Mouse (Mus musculus): ENCODE results near the gene Tnfrsf11a.
A peak's percentile ranks its signal among the peaks of the same experiment; 100 is the strongest.

The Tnfrsf11a gene

GRCm38 (mm10) chr1:105832784-105833183, 52.3 kb downstream of the Tnfrsf11a start:
- no peak for DNase-seq

- DNase-seq, result no peak
These were observed 62.4 kb downstream of the Tnfrsf11a start for GRCm38 (mm10) chr1:105842950-105843349.

GRCm38 (mm10) chr1:105843386-105843785, 62.9 kb downstream of the Tnfrsf11a start:
- no peak for DNase-seq

DNA sequence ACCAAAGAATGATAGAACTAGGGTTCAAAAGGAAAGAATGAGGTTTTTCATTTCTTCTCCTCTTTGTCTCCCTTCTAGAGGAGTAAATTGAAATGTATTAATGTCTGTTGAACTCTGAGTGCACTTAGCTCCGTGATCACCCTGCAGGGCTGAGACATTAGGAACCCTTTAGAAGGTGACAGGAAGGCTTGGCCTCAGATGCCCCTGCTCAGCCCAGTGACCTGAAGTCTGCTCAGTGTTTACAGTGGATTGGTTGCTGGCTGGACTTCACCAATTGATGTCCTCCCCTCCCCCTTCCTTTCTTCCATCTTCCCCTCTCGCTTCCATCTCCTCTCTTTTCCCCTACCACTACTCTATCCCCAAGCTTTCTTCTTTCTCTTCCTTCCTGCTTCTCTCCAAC, 63.3 kb downstream of the Tnfrsf11a start:
- DNase-seq, result peak; percentile 19

- peak; percentile 54 for DNase-seq
These were observed 64.0 kb downstream of the Tnfrsf11a start for GRCm38 (mm10) chr1:105844341-105845006.

GRCm38 (mm10) chr1:105846431-105846830, 65.9 kb downstream of the Tnfrsf11a start:
- no peak for DNase-seq

DNA sequence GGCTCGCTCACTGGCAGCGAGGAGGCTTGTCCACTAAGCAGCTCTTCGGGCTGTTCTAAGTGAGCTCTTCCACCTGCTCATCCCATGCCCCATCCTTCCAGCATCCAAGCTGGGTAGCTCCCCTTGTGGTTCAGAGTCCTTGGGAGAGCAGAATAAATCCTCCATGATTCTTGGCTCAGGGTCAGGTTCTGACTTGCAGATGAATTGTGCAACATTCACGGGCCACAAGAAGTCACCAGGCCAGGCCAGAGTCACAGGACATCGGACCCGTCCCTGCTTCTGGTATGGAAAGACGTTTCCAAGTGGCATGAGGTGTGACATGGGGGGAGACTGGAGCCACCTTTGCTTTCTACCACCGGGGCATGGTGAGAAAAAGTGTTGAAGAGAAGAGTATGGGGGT, 68.3 kb downstream of the Tnfrsf11a start:
- no peak for DNase-seq

DNA sequence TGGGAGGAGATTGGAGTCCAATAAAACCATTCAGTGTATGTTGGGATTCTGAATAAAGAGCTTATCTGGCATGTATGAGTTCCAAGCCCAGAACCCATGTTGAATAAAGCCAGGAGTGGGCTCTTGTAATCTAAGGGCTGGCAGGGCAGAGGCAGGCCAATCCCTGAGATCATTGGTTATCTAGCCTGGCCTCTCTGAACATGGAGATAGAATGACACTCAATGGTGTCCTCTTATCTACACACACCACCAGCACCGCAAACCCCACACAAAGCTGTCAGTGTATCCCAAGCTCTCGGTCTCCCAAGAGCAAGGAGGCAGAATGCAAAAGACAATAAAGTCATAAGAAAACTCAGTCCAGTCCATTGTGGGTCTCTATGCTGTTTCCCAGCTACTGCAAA, 70.8 kb downstream of the Tnfrsf11a start:
- no peak for DNase-seq

DNA sequence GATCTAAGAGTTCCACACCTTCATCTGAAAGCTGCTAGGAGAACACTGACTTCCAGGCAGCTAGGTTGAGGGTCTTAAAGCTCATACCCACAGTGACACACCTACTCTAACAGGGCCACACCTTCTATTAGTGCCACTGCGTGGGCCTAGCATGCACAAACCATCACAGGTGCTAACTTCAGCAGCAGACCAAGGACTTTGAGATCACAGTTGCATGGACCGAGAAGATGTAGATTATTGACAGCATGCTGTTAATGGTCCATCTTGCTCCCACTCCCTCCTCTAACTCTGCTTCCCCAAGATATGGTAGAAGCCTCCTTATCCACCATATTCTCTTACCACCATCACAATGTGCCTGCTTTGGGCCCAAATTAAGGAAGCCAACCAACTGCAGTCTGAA, 79.2 kb downstream of the Tnfrsf11a start:
- no peak for DNase-seq

GRCm38 (mm10) chr1:105876589-105876988, 96.1 kb downstream of the Tnfrsf11a start:
- no peak for DNase-seq

DNA sequence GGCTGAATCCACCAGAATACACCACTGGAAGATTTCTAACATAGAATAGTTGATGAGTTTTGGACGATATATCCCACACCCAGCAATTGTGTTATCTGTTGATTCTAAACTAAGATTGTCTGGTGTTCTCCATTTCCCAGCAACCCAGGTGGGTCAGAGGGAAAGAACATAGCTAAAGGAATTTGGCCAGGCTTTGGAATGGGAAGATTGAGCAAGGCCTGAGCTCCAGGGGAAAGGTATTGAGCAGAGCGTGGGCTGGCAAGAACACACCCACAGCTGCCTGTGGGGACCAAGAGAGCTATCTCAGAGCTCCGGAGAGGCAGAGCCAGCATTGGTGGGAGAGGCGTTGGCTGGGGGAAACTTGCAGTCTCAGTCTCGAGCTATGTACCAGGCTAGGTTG, 97.3 kb downstream of the Tnfrsf11a start:
- no peak for DNase-seq

- no peak for DNase-seq
These were observed 97.9 kb downstream of the Tnfrsf11a start for GRCm38 (mm10) chr1:105878416-105878815.

DNA sequence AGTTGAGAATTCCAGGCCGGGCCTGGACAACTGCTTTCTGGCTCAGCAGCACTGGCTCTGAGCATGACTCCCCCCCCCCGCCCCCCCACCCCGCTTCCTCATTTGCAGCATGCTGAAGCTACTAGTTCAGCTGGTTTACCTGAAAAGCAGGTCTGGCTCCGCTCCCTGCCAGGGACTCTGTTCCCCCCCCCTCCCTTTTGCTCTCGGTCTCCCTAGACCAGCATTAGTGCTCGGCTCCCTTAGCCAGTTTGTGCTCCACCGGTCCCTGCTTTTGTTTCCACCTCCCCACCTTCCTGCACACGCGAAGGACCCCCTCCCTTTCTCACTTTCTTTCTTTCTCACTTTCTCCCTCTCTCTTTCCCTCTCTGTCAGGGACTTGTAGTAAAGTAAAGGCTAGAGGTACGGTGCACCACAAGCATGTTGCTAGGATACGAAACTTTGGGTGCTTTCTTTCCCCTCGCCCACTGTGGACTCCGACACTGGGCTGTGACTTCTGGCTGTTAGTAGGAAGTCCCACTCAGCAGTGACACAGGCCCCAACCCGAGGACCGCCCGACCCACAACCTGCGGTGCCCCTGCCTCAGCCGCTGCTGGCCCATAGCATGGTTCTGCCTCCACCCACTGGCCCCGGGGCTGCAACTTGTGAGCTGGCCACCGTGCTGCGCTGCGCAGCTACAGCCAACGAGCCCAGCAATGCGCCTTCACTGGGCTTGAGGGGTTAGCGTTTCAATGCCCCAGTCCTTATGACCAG, 100.2 kb downstream of the Tnfrsf11a start:
- no peak for DNase-seq

DNA sequence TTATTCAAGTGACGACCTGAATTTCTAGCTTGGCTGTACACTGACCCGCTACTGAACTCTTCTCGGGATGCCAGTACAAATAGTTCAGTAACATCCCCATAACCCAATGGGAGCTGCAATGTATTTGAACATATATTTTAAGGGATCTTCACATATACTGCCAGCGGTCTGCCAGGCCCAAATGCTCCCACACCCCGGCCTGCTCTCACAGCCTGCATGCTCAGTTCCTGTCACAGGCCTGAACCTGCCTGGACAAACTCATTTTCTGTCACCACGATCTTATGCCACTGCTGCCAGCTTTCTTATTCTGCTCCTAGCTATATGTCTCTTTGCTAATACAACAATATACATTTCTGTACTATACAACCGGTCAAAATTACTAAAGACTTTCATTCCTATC, 100.9 kb downstream of the Tnfrsf11a start:
- DNase-seq, result no peak

DNA sequence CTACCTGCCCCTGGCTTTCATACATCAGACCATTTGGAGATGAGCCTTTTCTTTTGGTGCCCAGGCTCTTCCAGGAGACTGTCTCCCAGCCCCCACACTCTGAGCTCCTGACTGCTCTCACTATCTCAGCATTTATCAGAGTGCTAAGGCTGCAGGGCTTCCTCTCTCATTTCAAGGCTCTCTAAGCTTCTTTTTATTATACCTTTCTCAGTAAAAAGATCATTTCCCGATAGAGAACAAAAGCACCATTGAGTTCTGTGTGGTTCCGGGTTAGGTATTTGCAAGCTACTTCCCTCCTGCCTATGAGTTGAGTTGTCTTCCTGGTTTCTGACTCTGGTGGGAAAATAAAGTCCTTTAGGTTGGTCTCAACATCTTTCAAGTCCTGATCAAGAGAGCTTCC, 103.0 kb downstream of the Tnfrsf11a start:
- no peak for DNase-seq

GRCm38 (mm10) chr1:105885101-105885500, 104.6 kb downstream of the Tnfrsf11a start:
- no peak for DNase-seq

- no peak for DNase-seq
These were observed 105.1 kb downstream of the Tnfrsf11a start for GRCm38 (mm10) chr1:105885575-105885974.

GRCm38 (mm10) chr1:105886358-105886757, 105.8 kb downstream of the Tnfrsf11a start:
- DNase-seq, result no peak

GRCm38 (mm10) chr1:105891032-105891725, 110.7 kb downstream of the Tnfrsf11a start:
- DNase-seq, result peak; percentile 72

DNA sequence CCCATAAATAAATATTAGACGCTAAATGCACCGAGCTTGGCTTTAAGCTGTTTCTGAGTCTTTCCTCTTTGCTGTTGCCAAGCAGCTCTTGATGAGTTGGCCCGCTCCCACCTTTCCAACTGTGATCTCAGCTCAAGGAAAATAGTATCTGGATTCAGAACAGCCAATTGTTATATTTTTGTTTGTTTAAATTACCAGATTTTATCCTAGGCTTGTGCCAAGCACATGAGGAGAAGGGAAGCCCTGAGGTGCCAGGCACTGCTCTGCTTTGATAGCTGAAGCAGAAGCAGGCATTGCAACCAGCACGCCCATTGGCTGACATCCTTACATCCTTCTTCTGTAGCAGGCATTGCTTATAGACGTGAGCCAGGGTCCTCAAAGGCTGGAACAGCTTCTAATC, 114.5 kb downstream of the Tnfrsf11a start:
- peak; percentile 14 for DNase-seq
